Mouse (Mus musculus): Measurements from ENCODE around the gene Nucb1.

The Nucb1 gene

GRCm38 (mm10) chr7:45461781-45462180 lies 48.4 kb downstream of the Nucb1 start:
- DNase-seq (ENCODE audit: low spot score in 2 of 2), result no peak

- no peak for DNase-seq (ENCODE audit: low spot score in 2 of 2)
Measured at GRCm38 (mm10) chr7:45461326-45461725, 48.9 kb downstream of the Nucb1 start.

GRCm38 (mm10) chr7:45460860-45461314 lies 49.3 kb downstream of the Nucb1 start:
- peak; percentile 71 to 72 for DNase-seq (ENCODE audit: low spot score in 2 of 2)

DNA sequence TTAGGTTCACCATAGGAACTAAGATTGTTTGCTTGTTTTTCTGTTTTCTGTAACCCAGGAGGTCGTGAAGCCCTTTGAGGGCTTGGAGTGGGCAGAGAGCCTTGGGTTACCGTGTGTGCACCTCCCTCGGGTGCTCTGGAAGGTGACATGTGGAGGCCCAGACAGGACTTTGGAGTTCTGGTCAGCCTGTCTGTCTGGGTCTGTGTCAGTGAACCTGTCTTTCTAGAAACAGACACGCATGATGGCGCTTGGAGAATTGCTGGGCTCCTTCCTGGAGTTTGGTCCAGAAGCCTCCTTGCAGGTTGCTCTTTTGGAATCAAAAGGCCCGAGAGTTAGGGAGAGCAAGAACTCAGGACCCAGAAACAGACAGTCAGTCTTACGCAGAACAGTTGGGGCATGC lies 49.8 kb downstream of the Nucb1 start:
- DNase-seq (ENCODE audit: low spot score in 2 of 2), result no peak

- peak; percentile 90 to 91 for DNase-seq (ENCODE audit: low spot score in 2 of 2)
Measured at GRCm38 (mm10) chr7:45459564-45460140, 50.6 kb downstream of the Nucb1 start, which contains the start of gene Ftl1. TSS of gene Ftl1 (minus strand) at chr7:45459884.

GRCm38 (mm10) chr7:45458748-45459563 lies 51.2 kb downstream of the Nucb1 start:
- peak; percentile 57 to 73 for DNase-seq (ENCODE audit: low spot score in 2 of 2)

- DNase-seq (ENCODE audit: low spot score in 2 of 2), result no peak
Measured at GRCm38 (mm10) chr7:45457204-45458060, 52.8 kb downstream of the Nucb1 start.

DNA sequence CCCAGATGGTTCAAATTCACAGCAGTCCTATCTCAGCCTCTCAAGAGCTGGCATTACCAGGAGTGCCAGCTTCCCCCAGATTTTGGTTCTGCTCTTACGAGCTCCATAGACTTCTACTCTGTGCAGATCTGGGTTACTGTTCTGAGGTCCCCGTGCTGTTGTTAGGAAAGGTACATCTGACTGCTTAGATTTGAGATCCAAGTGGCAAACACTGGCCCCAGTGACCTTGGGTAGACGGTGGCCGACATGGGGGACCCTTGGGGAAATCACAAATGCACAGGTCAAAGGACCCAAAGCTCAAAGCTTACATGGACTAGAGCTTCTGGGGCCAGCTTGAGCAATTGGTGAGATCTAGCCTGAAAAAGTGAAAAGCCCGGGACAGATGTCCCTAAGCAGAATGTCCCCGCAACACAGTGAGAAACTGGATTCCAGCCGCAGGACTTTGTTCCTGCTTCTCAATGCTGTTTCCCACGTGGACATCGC lies 53.4 kb downstream of the Nucb1 start:
- DNase-seq (ENCODE audit: low spot score in 2 of 2), result no peak

DNA sequence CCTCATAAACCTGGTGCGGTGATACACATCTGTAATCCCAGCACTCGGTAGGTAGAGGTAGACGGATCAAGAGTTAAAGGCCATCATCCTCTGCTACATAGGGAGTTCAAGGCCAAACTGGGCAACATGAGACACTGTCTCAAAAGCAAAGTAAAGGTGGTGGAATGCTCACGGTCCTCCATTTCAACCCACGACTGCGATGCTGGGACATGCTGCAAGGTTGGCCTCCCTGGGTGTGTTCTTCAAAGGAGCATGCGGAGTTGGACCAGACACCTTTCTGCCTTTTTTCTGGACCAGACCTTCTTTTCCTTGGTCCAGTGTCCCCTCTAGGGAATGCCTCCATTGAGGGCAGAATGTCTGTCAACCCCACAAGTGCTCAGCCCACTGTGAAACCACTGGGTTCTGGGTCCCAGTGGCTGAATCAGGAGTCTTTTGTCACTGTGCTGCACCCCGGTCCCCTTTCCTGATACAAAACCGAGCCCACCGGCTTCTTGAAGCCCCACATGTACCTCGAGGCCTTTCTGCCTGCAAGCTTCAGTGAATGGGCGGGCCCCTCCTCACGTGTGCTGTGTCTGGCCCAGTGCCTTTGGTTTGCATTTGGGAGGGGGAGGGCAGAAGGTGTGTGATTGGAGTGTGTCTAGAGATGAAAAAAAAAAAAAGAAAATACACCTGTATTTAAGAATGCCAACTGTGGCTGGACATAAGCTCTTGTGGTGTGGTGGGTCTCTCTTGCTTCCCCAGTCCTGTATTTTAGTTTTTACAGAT lies 54.1 kb downstream of the Nucb1 start:
- DNase-seq (ENCODE audit: low spot score in 2 of 2), result no peak

GRCm38 (mm10) chr7:45454971-45455370 lies 55.2 kb downstream of the Nucb1 start:
- no peak for DNase-seq (ENCODE audit: low spot score in 2 of 2)

DNA sequence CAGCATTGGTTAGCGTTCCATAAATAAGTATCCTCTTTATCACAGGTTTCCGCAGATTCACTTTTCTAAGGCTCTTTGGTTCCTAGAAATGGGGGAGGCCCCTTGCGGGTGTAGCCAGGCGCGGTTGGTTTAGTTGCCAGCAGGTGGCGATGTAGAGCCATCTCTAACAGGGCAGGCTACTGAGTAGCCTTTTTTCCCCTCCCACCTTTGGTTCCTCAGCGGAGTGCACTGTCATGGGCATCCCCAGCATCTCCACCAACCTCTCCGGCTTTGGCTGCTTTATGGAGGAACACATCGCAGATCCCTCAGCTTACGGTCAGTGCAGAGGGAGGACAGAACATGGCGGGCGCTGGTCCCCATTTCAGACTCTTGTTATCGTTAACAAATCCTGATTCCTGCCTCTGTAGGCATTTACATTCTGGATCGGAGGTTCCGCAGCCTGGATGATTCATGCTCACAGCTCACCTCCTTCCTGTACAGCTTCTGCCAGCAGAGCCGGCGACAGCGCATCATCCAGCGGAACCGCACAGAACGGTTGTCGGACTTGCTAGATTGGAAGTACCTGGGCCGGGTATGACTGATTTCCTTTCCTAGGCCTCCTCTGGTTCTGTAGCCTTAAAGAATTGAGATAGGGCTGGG lies 58.7 kb downstream of the Nucb1 start:
- peak; percentile 72 to 88 for DNase-seq (ENCODE audit: low spot score in 2 of 2)

GRCm38 (mm10) chr7:45449974-45450373 lies 60.2 kb downstream of the Nucb1 start:
- no peak for DNase-seq (ENCODE audit: low spot score in 2 of 2)

- no peak for DNase-seq (ENCODE audit: low spot score in 2 of 2)
Measured at GRCm38 (mm10) chr7:45447325-45447990, 62.7 kb downstream of the Nucb1 start.

DNA sequence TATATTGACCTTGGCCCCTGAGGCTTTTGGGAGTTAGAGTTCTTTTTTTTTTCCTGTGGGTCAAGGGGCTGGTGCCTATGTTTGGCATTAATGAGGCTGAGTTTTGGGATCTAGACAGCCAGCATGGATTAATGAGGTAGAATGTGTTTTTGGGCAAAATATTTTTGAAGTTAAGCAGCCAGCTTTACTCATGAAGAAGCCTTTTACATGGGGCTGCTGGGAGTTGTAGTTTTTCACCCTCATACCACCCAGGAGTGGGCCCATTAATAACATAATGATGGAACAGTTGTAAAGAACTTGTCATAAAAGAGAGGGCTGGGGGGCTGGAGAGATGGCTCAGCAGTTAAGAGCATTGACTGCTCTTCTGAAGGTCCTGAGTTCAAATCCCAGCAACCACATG lies 63.6 kb downstream of the Nucb1 start:
- no peak for DNase-seq (ENCODE audit: low spot score in 2 of 2)

DNA sequence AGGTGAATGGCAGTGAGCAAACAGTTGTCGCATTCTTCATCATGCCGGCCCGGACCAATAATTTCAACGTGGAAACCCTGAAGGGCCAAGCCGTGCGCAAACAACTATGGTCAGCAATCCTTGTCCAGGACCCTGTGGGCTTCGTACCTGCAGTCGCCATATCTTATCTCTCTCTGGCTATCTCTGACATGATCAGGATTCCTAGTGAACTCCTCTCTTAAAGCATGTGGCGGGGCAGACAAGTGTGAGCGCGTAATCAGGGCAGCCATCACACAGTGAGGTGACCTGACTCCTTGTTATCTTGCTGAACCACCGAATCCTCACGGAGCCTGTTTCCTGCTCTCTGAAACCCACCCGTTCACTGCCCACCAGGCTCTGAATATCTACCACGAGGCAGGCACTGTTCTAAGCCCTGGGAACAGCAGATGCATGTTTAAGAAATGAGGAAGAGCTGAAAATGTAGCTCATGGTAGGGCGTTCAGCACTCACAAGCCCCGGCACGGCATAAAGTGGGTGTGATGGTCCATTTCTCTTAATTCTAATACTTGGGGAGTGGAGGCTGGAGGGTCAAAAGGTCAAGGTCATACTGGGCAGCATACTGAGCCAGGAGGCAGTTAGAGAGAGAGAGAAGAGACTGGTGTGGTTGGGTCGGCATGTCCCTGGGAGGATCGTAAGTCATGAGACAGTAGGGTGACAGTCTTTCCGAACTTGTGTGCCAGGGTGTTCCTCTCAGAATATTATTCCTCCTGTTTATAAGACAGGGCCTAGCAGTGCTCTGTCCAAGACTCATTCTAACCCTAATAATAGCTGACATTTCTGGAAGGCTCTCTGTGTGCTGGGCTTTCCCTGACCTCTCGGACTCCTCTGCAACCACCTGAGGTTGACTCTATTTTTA lies 66.4 kb downstream of the Nucb1 start:
- no peak for DNase-seq (ENCODE audit: low spot score in 2 of 2)

All from spleen, postnatal 14 days (tissue).